Mouse (Mus musculus) midbrain, embryonic 14.5 days (tissue): Measurements from ENCODE around the gene Lcn5. TPM values are rescaled to one million over a fixed set of nuclear protein-coding genes. Genes with fewer than 3 reads are reported as not detected.
"Not testable (repeated sequence)": the region's sequence is repeated elsewhere in the genome, so short reads cannot be mapped to it uniquely, and the experiment has no call there.

Source experiments
- ATAC-seq: fragments of 200-750 bp; cut with Nextera tagmentation; 2 replicates; pipeline ENCODE4 v1.8.0; 2017; ENCODE audit warnings: moderate number of reproducible peaks, moderate library complexity; ENCODE audit not compliant: low FRiP score, low TSS enrichment
- DNase-seq: peaks from one replicate; pipeline ENCODE4 v3.0.0-alpha.2; 2015
- H3K27ac ChIP-seq: fragments of 300-500 bp; sonication (generic); replicated peaks from 2 replicates; pipeline ENCODE4 v1.5.1; 2014; ENCODE audit warnings: mild to moderate bottlenecking, low read depth, low read length, moderate library complexity
- H3K27me3 ChIP-seq: fragments of 300-500 bp; sonication (generic); 2 replicates; pipeline ENCODE4 v1.6.1; 2014; ENCODE audit warnings: low read length, control low read depth, mixed read lengths; ENCODE audit not compliant: control insufficient read depth, insufficient read depth
- H3K36me3 ChIP-seq: fragments of 300-500 bp; sonication (generic); 2 replicates; pipeline ENCODE4 v1.6.1; 2014; ENCODE audit warnings: low read length, control low read depth; ENCODE audit not compliant: control insufficient read depth, insufficient read depth
- H3K4me1 ChIP-seq: fragments of 300-500 bp; sonication (generic); 2 replicates; pipeline ENCODE4 v1.6.1; 2014; ENCODE audit warnings: mild to moderate bottlenecking, antibody characterized with exemption, low read length, control low read depth; ENCODE audit not compliant: control insufficient read depth, insufficient read depth
- H3K4me2 ChIP-seq: fragments of 300-500 bp; sonication (generic); 2 replicates; pipeline ENCODE4 v1.6.1; 2014; ENCODE audit warnings: mild to moderate bottlenecking, low read length, moderate library complexity
- H3K4me3 ChIP-seq: fragments of 300-500 bp; sonication (generic); replicated peaks from 2 replicates; pipeline ENCODE4 v1.5.1; 2014; ENCODE audit warnings: low read depth, low read length
- H3K9ac ChIP-seq: fragments of 300-500 bp; sonication (generic); replicated peaks from 2 replicates; pipeline ENCODE4 v1.6.1; 2014; ENCODE audit warnings: mild to moderate bottlenecking, low read length, moderate library complexity
- H3K9me3 ChIP-seq: fragments of 300-500 bp; sonication (generic); 2 replicates; pipeline ENCODE4 v1.6.1; 2016; ENCODE audit warnings: low read length, control low read depth, mixed read lengths; ENCODE audit not compliant: control insufficient read depth
- WGBS: fragments of 180-500 bp; shearing (Covaris S2); extraction: QIAGEN DNeasy Blood & Tissue Kit; methylation state at CpG from one replicate; pipeline ENCODE4 v1.1.7; 2014; 5-methylcytosine and 5-hydroxymethylcytosine counted together
- polyA plus RNA-seq: library from polyadenylated mRNA; unstranded; fragments of >200 nt; fragmentation: Nextera tagmentation; extraction: Ambion mirVana; gene quantifications from 2 replicates; pipeline ENCODE4 v1.2.1, GENCODE M21; 2014

Gene Lcn5
- polyA plus RNA-seq, 1 experiment from 2014 or later, result not detected

DNA sequence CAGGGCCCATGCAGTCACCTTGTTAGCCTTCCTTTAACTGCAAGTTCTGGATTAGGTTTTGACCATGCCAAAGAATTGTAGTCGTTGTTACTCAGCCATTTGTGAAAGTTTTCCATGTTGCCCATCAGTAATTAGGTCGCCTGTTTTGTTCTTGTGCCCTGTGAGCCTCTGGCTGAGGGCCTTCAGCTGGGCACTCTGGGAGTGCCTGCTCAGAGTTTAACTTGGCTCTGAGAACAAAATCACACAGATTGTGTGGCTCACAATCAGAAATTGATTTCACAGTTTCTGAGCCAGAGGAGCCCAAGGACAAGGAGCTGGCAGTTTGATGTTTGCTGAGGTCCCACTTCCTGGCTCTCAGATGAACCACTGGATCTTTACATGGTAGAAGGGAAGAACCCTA lies 52.0 kb downstream of the Lcn5 start:
- H3K4me2 ChIP-seq, result not testable (repeated sequence)
- 76% methylated on average over 2 of the region's 2 CpGs for WGBS

More for the DNA sequence above, 52.0 kb downstream of the Lcn5 start:
- not testable (repeated sequence) for H3K9me3 ChIP-seq, H3K9ac ChIP-seq, H3K4me3 ChIP-seq, DNase-seq, ATAC-seq, H3K27me3 ChIP-seq, H3K27ac ChIP-seq, H3K36me3 ChIP-seq
- peaks cover 17% of the 10 kb centered on the region for H3K4me1 ChIP-seq

Other genes with a start within 250 kb of the Lcn5 start
- gene Fut7, start 234.7 kb upstream of the Lcn5 start, polyA plus RNA-seq, result 0.17 and 0.26 TPM in 2 replicates
- 16.9 and 17.7 TPM in 2 replicates for gene Abca2, start 229.2 kb upstream of the Lcn5 start, polyA plus RNA-seq
- 1.7 and 1.9 TPM in 2 replicates for gene Clic3, start 201.1 kb upstream of the Lcn5 start, polyA plus RNA-seq
- gene Paxx, start 196.9 kb upstream of the Lcn5 start, polyA plus RNA-seq, result 95.4 and 126 TPM in 2 replicates
- 3.7 and 71.9 TPM in 2 replicates for gene Ptgds, start 187.9 kb upstream of the Lcn5 start, polyA plus RNA-seq
- gene Lcn12, start 164.0 kb upstream of the Lcn5 start, polyA plus RNA-seq, result not detected in 2 replicates
- 110 and 117 TPM in 2 replicates for gene Fbxw5, start 157.2 kb upstream of the Lcn5 start, polyA plus RNA-seq
- gene C8g, start 156.2 kb upstream of the Lcn5 start, polyA plus RNA-seq, result 5.5 and 6.1 TPM in 2 replicates
- 17.3 and 19.2 TPM in 2 replicates for gene Traf2, start 111.0 kb upstream of the Lcn5 start, polyA plus RNA-seq
- 318 and 409 TPM in 2 replicates for gene Edf1, start 100.1 kb upstream of the Lcn5 start, polyA plus RNA-seq
- gene Mamdc4, start 83.1 kb upstream of the Lcn5 start, polyA plus RNA-seq, result 2.1 and 3.9 TPM in 2 replicates
- 167 and 206 TPM in 2 replicates for gene Phpt1, start 82.7 kb upstream of the Lcn5 start, polyA plus RNA-seq
- 8.8 and 9.2 TPM in 2 replicates for gene Ajm1, start 76.2 kb upstream of the Lcn5 start, polyA plus RNA-seq
- 60.9 and 62.6 TPM in 2 replicates for gene Rabl6, start 49.4 kb upstream of the Lcn5 start, polyA plus RNA-seq
- 0.28 and 0.33 TPM in 2 replicates for gene Ccdc183, start 40.3 kb upstream of the Lcn5 start, polyA plus RNA-seq
- 38.4 and 46.5 TPM in 2 replicates for gene Tmem141, start 35.9 kb upstream of the Lcn5 start, polyA plus RNA-seq
- 2.8 TPM in 1 of 2 replicates, not detected in the other for gene Fcna, start 29.9 kb upstream of the Lcn5 start, polyA plus RNA-seq
- not detected in 2 replicates for gene Lcn8, start 4.8 kb upstream of the Lcn5 start, polyA plus RNA-seq
- not detected in 2 replicates for gene Lcn6, start 18.8 kb downstream of the Lcn5 start, polyA plus RNA-seq
- gene Lcn10, start 24.8 kb downstream of the Lcn5 start, polyA plus RNA-seq, result not detected in 2 replicates
- gene Obp2a, start 42.1 kb downstream of the Lcn5 start, polyA plus RNA-seq, result not detected in 2 replicates
- 114 and 151 TPM in 2 replicates for gene Bmyc, start 48.8 kb downstream of the Lcn5 start, polyA plus RNA-seq
- gene Obp2b, start 79.1 kb downstream of the Lcn5 start, polyA plus RNA-seq, result not detected in 2 replicates
- gene Lcn3, start 107.6 kb downstream of the Lcn5 start, polyA plus RNA-seq, result not detected in 2 replicates
- gene Lcn11, start 119.1 kb downstream of the Lcn5 start, polyA plus RNA-seq, result not detected in 2 replicates
- not detected in 2 replicates for gene Gm13539, start 124.3 kb downstream of the Lcn5 start, polyA plus RNA-seq
- not detected in 2 replicates for gene Glt6d1, start 157.9 kb downstream of the Lcn5 start, polyA plus RNA-seq
- gene Lcn9, start 165.2 kb downstream of the Lcn5 start, polyA plus RNA-seq, result not detected in 2 replicates
- gene Sohlh1, start 189.3 kb downstream of the Lcn5 start, polyA plus RNA-seq, result not detected in 2 replicates
- gene Kcnt1, start 205.8 kb downstream of the Lcn5 start, polyA plus RNA-seq, result 10.1 and 11.3 TPM in 2 replicates